Mouse (Mus musculus): ENCODE results near the gene Nnmt. TPM values are rescaled to one million over a fixed set of nuclear protein-coding genes. Genes with fewer than 3 reads are reported as not detected.
A peak's percentile ranks its signal among the peaks of the same experiment; 100 is the strongest.

The Nnmt gene
- polyA plus RNA-seq, 1 experiment from 2014 or later = 1.5 TPM

DNA sequence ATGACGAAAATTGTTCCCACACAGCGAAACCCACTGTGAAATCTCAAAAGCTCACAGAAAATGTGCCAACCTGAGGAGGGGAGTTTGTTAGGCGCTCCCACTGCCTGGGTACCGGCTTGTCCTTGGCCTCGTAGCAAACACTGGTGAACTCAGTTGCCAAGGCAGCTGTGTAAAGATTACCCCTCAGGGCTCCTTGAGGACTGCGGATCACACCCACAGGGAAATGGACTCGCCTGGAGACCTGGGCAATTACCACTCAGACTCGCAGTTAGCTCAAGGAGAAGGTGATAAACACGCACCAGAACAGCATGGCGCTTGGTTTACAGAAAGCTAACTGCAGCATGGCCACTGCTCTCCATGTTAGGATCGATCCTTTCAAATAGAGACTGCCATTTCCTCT is 8.0 kb downstream of the Nnmt start:
- Histone ChIP-seq H3K27me3 (ENCODE audit: control insufficient read depth, insufficient read depth, low read depth, low read length) (no peaks in the 10 kb centered on the region), H3K4me1 (replicated peaks; ENCODE audit: control insufficient read depth, insufficient read depth, low read length) (no peaks in the 10 kb centered on the region), H3K4me2 (ENCODE audit: low read depth, low read length) (no peak overlapping the region), H3K9me3 (ENCODE audit: control insufficient read depth, low read length) (no peaks in the 10 kb centered on the region), H3K9ac (ENCODE audit: low read length) (no peak overlapping the region), H3K4me3 (ENCODE audit: low read length) (no peak overlapping the region), H3K36me3 (ENCODE audit: control insufficient read depth, insufficient read depth, low read length) (no peaks in the 10 kb centered on the region), H3K27ac (ENCODE audit: low read length) (no peak overlapping the region)
- no peak for ATAC-seq (ENCODE audit: low read depth)
- 53% methylated on average over 11 of the region's 11 CpGs for WGBS

DNA sequence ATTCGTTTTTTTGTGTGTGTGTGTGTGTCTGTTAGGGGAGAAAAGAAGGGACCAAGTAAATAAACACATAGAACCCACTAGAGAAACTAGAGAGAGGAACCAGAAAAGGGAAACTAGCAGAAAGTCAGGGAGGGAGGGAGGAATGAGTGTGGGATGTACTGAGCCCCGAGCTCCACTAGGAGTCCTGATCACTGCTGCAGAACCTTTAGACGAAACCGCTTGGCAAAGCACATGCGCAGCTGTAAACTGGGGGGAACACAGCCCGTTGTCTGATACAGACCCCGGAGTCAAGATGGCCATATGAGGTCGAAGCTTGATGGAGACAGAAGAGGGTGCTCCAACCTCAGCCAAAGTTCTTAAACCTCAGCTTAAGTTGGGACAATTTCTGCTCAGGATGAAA is 11.0 kb downstream of the Nnmt start:
- H3K4me2 ChIP-seq (ENCODE audit: low read depth, low read length) = no peak overlapping the region
- no peak overlapping the region for H3K9ac ChIP-seq (ENCODE audit: low read length)
- no peaks in the 10 kb centered on the region for H3K36me3 ChIP-seq (ENCODE audit: control insufficient read depth, insufficient read depth, low read length)
- ATAC-seq (ENCODE audit: low read depth) = no peak
- H3K27me3 ChIP-seq (ENCODE audit: control insufficient read depth, insufficient read depth, low read depth, low read length) = no peaks in the 10 kb centered on the region
- no peaks in the 10 kb centered on the region for H3K4me1 ChIP-seq (replicated peaks; ENCODE audit: control insufficient read depth, insufficient read depth, low read length)
- H3K4me3 ChIP-seq (ENCODE audit: low read length) = no peak overlapping the region
- no peak overlapping the region for H3K27ac ChIP-seq (ENCODE audit: low read length)
- WGBS = 54% methylated on average over 8 of the region's 8 CpGs
- no peaks in the 10 kb centered on the region for H3K9me3 ChIP-seq (ENCODE audit: control insufficient read depth, low read length)

DNA sequence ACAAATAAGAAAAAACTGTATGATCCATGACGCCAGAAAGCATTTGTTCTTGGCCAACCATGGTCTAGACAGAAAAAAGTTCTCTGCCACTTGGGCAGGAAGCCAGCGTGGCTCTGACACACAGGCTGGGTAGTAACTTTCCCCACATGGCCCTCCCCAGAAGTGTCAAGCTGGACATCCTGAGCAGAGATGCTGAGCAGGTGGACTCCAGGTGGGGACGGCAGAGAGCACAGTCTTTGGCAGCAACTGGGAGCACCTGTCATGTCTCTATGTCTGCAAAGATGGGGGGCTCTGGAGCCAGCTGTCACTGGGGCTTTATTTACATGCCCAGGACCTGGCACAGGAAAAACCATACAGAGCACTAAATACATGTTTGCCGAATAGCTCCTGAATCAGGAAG is 14.3 kb downstream of the Nnmt start:
- 67% methylated on average over 4 of the region's 4 CpGs for WGBS
- H3K9ac ChIP-seq (ENCODE audit: low read length) = no peak overlapping the region
- H3K9me3 ChIP-seq (ENCODE audit: control insufficient read depth, low read length) = no peaks in the 10 kb centered on the region
- no peaks in the 10 kb centered on the region for H3K36me3 ChIP-seq (ENCODE audit: control insufficient read depth, insufficient read depth, low read length)
- H3K4me1 ChIP-seq (replicated peaks; ENCODE audit: control insufficient read depth, insufficient read depth, low read length) = no peaks in the 10 kb centered on the region
- no peaks in the 10 kb centered on the region for H3K27me3 ChIP-seq (ENCODE audit: control insufficient read depth, insufficient read depth, low read depth, low read length)
- H3K27ac ChIP-seq (ENCODE audit: low read length) = no peak overlapping the region
- ATAC-seq (ENCODE audit: low read depth) = no peak
- H3K4me3 ChIP-seq (ENCODE audit: low read length) = no peak overlapping the region
- no peak overlapping the region for H3K4me2 ChIP-seq (ENCODE audit: low read depth, low read length)

DNA sequence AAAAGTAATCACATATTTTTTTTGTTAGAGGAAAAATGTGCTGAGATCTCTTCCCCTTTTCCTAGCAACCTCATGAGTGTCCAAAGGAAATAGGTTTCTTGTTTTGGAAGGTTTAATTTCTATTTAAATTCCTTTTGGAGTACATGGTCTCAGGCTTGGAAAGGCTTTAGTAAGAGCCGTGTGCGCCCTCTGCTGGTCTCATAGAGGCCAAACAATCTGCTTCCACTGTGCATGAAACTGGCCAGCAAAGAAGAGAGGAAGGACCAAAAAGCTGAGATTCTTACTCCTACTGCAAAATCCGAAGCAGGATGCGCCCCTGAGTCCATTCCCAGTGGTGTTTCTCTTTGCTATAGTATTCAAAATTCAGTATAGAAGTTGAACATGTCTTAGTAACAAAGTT is 18.6 kb downstream of the Nnmt start:
- 1% methylated on average over 4 of the region's 4 CpGs for whole genome bisulfite sequencing
- no peaks in the 10 kb centered on the region for H3K9me3 ChIP-seq (ENCODE audit: control insufficient read depth, low read length)
- H3K9ac ChIP-seq (ENCODE audit: low read length) = no peak overlapping the region
- ATAC-seq (ENCODE audit: low read depth) = 0 out of 2 replicates have a peak, but pooled peaks have one; percentile 26
- H3K4me1 ChIP-seq (replicated peaks; ENCODE audit: control insufficient read depth, insufficient read depth, low read length) = no peaks in the 10 kb centered on the region
- H3K27me3 ChIP-seq (ENCODE audit: control insufficient read depth, insufficient read depth, low read depth, low read length) = no peaks in the 10 kb centered on the region
- H3K4me3 ChIP-seq (ENCODE audit: low read length) = no peak overlapping the region
- no peak overlapping the region for H3K27ac ChIP-seq (ENCODE audit: low read length)
- H3K4me2 ChIP-seq (ENCODE audit: low read depth, low read length) = no peak overlapping the region
- H3K36me3 ChIP-seq (ENCODE audit: control insufficient read depth, insufficient read depth, low read length) = no peaks in the 10 kb centered on the region

DNA sequence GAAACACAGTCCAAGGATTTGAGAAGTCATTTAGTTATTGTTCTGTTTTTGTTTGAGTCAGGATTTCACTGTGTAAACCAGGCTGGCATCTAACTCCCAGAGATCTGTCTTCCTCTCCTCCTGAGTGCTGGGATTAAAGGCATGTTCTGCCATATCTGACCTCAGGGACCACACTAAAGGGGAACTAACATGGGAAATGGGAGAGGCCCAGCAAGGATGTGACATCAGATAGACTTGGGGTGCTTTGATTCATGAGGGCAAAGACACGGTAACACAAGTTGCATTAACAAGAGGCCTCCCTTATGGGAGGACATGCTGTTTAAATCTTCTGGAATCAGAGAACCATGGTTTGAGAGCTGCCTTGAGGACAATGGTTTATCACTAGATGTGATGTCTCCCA is 24.1 kb downstream of the Nnmt start:
- ATAC-seq (ENCODE audit: low read depth) = no peak
- Histone ChIP-seq H3K4me2 (ENCODE audit: low read depth, low read length) (no peak overlapping the region), H3K4me1 (replicated peaks; ENCODE audit: control insufficient read depth, insufficient read depth, low read length) (no peaks in the 10 kb centered on the region), H3K27me3 (ENCODE audit: control insufficient read depth, insufficient read depth, low read depth, low read length) (no peaks in the 10 kb centered on the region), H3K9me3 (ENCODE audit: control insufficient read depth, low read length) (no peaks in the 10 kb centered on the region), H3K27ac (ENCODE audit: low read length) (no peak overlapping the region), H3K4me3 (ENCODE audit: low read length) (no peak overlapping the region), H3K9ac (ENCODE audit: low read length) (no peak overlapping the region), H3K36me3 (ENCODE audit: control insufficient read depth, insufficient read depth, low read length) (no peaks in the 10 kb centered on the region)
- 86% methylated on average over 1 of the region's 1 CpGs for WGBS

- H3K4me2 ChIP-seq (ENCODE audit: low read depth, low read length) = no peak overlapping the region
- H3K9me3 ChIP-seq (ENCODE audit: control insufficient read depth, low read length) = no peaks in the 10 kb centered on the region
- H3K27me3 ChIP-seq (ENCODE audit: control insufficient read depth, insufficient read depth, low read depth, low read length) = no peaks in the 10 kb centered on the region
- H3K4me1 ChIP-seq (replicated peaks; ENCODE audit: control insufficient read depth, insufficient read depth, low read length) = no peaks in the 10 kb centered on the region
- no peak overlapping the region for H3K27ac ChIP-seq (ENCODE audit: low read length)
- no peaks in the 10 kb centered on the region for H3K36me3 ChIP-seq (ENCODE audit: control insufficient read depth, insufficient read depth, low read length)
- no peak for ATAC-seq (ENCODE audit: low read depth)
- no peak overlapping the region for H3K9ac ChIP-seq (ENCODE audit: low read length)
- WGBS = 82% methylated on average over 5 of the region's 5 CpGs
- no peak overlapping the region for H3K4me3 ChIP-seq (ENCODE audit: low read length)
Observed at GRCm38 (mm10) chr9:48562388-48562787, 42.6 kb downstream of the Nnmt start.

GRCm38 (mm10) chr9:48559482-48560139 is 45.3 kb downstream of the Nnmt start:
- Histone ChIP-seq H3K9ac (ENCODE audit: low read length) (no peak overlapping the region), H3K36me3 (ENCODE audit: control insufficient read depth, insufficient read depth, low read length) (no peaks in the 10 kb centered on the region), H3K27ac (ENCODE audit: low read length) (no peak overlapping the region), H3K4me1 (replicated peaks; ENCODE audit: control insufficient read depth, insufficient read depth, low read length) (no peaks in the 10 kb centered on the region), H3K4me2 (ENCODE audit: low read depth, low read length) (no peak overlapping the region), H3K4me3 (ENCODE audit: low read length) (no peak overlapping the region), H3K9me3 (ENCODE audit: control insufficient read depth, low read length) (no peaks in the 10 kb centered on the region), H3K27me3 (ENCODE audit: control insufficient read depth, insufficient read depth, low read depth, low read length) (no peaks in the 10 kb centered on the region)
- no peak for ATAC-seq (ENCODE audit: low read depth)
- WGBS = 18% methylated on average over 4 of the region's 4 CpGs

DNA sequence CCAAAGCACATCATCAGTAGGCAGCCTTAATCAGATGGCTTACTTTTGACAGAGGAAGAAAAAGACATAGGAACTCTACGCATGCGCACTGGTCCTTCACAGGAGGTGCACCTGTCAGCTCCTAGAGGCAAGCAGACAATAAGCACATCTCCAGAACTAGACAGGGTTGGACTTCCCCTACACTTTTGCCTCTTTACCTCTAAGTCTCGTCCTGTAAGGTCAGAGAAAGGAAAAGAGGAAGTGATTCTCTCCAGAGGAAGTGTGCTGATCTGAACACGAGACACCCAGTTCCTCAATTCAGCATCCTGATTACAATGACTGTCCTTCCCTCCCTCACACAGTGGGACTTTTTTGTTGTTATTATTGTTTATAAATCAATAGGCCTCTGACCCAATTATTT is 46.3 kb downstream of the Nnmt start:
- ATAC-seq (ENCODE audit: low read depth) = no peak

GRCm38 (mm10) chr9:48549056-48549455 is 55.9 kb downstream of the Nnmt start:
- Histone ChIP-seq H3K4me2 (ENCODE audit: low read depth, low read length) (no peak overlapping the region), H3K27ac (ENCODE audit: low read length) (no peak overlapping the region), H3K27me3 (ENCODE audit: control insufficient read depth, insufficient read depth, low read depth, low read length) (no peaks in the 10 kb centered on the region), H3K9ac (ENCODE audit: low read length) (no peak overlapping the region), H3K4me3 (ENCODE audit: low read length) (no peak overlapping the region), H3K4me1 (replicated peaks; ENCODE audit: control insufficient read depth, insufficient read depth, low read length) (no peaks in the 10 kb centered on the region), H3K9me3 (ENCODE audit: control insufficient read depth, low read length) (no peaks in the 10 kb centered on the region), H3K36me3 (ENCODE audit: control insufficient read depth, insufficient read depth, low read length) (no peaks in the 10 kb centered on the region)
- 59% methylated on average over 2 of the region's 2 CpGs for WGBS
- ATAC-seq (ENCODE audit: low read depth) = no peak

More for the DNA sequence above, 46.3 kb downstream of the Nnmt start:
- WGBS = 61% methylated on average over 4 of the region's 4 CpGs
- Histone ChIP-seq H3K27ac (ENCODE audit: low read length) (no peak overlapping the region), H3K9ac (ENCODE audit: low read length) (no peak overlapping the region), H3K4me1 (replicated peaks; ENCODE audit: control insufficient read depth, insufficient read depth, low read length) (no peaks in the 10 kb centered on the region), H3K36me3 (ENCODE audit: control insufficient read depth, insufficient read depth, low read length) (no peaks in the 10 kb centered on the region), H3K9me3 (ENCODE audit: control insufficient read depth, low read length) (no peaks in the 10 kb centered on the region), H3K4me2 (ENCODE audit: low read depth, low read length) (no peak overlapping the region), H3K27me3 (ENCODE audit: control insufficient read depth, insufficient read depth, low read depth, low read length) (no peaks in the 10 kb centered on the region), H3K4me3 (ENCODE audit: low read length) (no peak overlapping the region)

- Histone ChIP-seq H3K27me3 (ENCODE audit: control insufficient read depth, insufficient read depth, low read depth, low read length) (no peaks in the 10 kb centered on the region), H3K9ac (ENCODE audit: low read length) (no peak overlapping the region), H3K4me2 (ENCODE audit: low read depth, low read length) (no peak overlapping the region), H3K27ac (ENCODE audit: low read length) (no peak overlapping the region), H3K4me3 (ENCODE audit: low read length) (no peak overlapping the region), H3K4me1 (replicated peaks; ENCODE audit: control insufficient read depth, insufficient read depth, low read length) (no peaks in the 10 kb centered on the region), H3K36me3 (ENCODE audit: control insufficient read depth, insufficient read depth, low read length) (no peaks in the 10 kb centered on the region), H3K9me3 (ENCODE audit: control insufficient read depth, low read length) (no peaks in the 10 kb centered on the region)
- no peak for ATAC-seq (ENCODE audit: low read depth)
Observed at GRCm38 (mm10) chr9:48547233-48547632, 57.7 kb downstream of the Nnmt start.

Measured in lung, embryonic 16.5 days (tissue).